Mouse (Mus musculus): Measurements from ENCODE around the gene Hbq1a.
"Not testable (repeated sequence)": the region's sequence is repeated elsewhere in the genome, so short reads cannot be mapped to it uniquely, and the experiment has no call there.

Gene Hbq1a

GRCm38 (mm10) chr11:32285031-32285775 is 14.7 kb upstream of the Hbq1a start:
- no peak for DNase-seq

- DNase-seq = not testable (repeated sequence)
Observed at GRCm38 (mm10) chr11:32285887-32286286, 14.0 kb upstream of the Hbq1a start.

- peak; percentile 88 for DNase-seq
Observed at GRCm38 (mm10) chr11:32286695-32287492, 13.0 kb upstream of the Hbq1a start, which contains the start of gene Hbq1b. Gene Hbq1b (plus strand): TSS chr11:32286965.

- no peak for DNase-seq
Observed at GRCm38 (mm10) chr11:32287493-32287825, 12.4 kb upstream of the Hbq1a start.

- DNase-seq = not testable (repeated sequence)
Observed at GRCm38 (mm10) chr11:32292819-32293218, 7.0 kb upstream of the Hbq1a start.

GRCm38 (mm10) chr11:32293479-32293878 is 6.4 kb upstream of the Hbq1a start:
- not testable (repeated sequence) for DNase-seq

- DNase-seq = not testable (repeated sequence)
Observed at GRCm38 (mm10) chr11:32296203-32296602, 3.7 kb upstream of the Hbq1a start, which contains the start of gene Hba-a2. Gene Hba-a2 (plus strand): TSS chr11:32296489.

GRCm38 (mm10) chr11:32297417-32297816 is 2.5 kb upstream of the Hbq1a start:
- DNase-seq = not testable (repeated sequence)

- DNase-seq = no peak
Observed at GRCm38 (mm10) chr11:32297866-32298531, 1.9 kb upstream of the Hbq1a start.

GRCm38 (mm10) chr11:32298532-32298918 is 1.3 kb upstream of the Hbq1a start:
- DNase-seq = no peak

- no peak for DNase-seq
Observed at GRCm38 (mm10) chr11:32300279-32301267, 704 bp downstream of the Hbq1a start.

GRCm38 (mm10) chr11:32301506-32301905 is 1.6 kb downstream of the Hbq1a start:
- no peak for DNase-seq

- no peak for DNase-seq
Observed at GRCm38 (mm10) chr11:32302824-32303419, 3.1 kb downstream of the Hbq1a start.

- DNase-seq = no peak
Observed at GRCm38 (mm10) chr11:32303455-32303854, 3.6 kb downstream of the Hbq1a start.

- DNase-seq = no peak
Observed at GRCm38 (mm10) chr11:32307006-32307405, 7.1 kb downstream of the Hbq1a start.

GRCm38 (mm10) chr11:32309446-32309845 is 9.6 kb downstream of the Hbq1a start:
- DNase-seq = no peak

- no peak for DNase-seq
Observed at GRCm38 (mm10) chr11:32309928-32310327, 10.1 kb downstream of the Hbq1a start.

GRCm38 (mm10) chr11:32316009-32316408 is 16.1 kb downstream of the Hbq1a start:
- no peak for DNase-seq

GRCm38 (mm10) chr11:32320507-32321195 is 20.8 kb downstream of the Hbq1a start:
- DNase-seq = no peak

- peak; percentile 86 for DNase-seq
Observed at GRCm38 (mm10) chr11:32321196-32321565, 21.3 kb downstream of the Hbq1a start.

GRCm38 (mm10) chr11:32324609-32325008 is 24.7 kb downstream of the Hbq1a start:
- peak; percentile 93 for DNase-seq
